Mouse (Mus musculus) E14TG2a.4 (cell line): Measurements from ENCODE around the gene Tmigd1.

Source experiments
- CTCF ChIP-seq: conservative IDR thresholded peaks from 2 replicates; pipeline ENCODE4 v1.5.1; 2014; ENCODE audit warnings: low read length
- NANOG ChIP-seq: IDR thresholded peaks from 2 replicates; pipeline ENCODE4 v1.6.1; 2014; ENCODE audit warnings: borderline replicate concordance, low read length, mixed read lengths
- POU5F1 ChIP-seq: IDR thresholded peaks from 2 replicates; pipeline ENCODE4 v1.6.1; 2014; ENCODE audit warnings: low read length, borderline replicate concordance

DNA sequence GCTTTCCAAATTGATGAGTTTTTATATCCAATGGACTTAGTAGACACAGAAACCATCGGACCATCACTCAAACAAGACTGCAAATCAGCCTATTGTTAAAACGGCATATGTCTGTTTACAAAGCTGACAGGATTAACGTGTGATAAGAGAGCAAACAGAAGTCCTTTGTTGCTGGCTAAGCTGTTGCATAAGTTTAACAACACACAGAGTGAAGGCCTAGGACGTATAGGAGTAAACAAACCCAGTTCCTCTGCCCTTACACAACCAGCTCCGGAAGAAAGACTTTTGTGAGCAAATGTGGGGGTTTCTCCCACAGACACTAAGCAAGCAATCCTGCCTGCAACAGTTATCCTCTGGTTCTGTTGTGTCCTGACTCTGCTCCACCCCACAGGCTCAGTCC lies 17.5 kb upstream of the Tmigd1 start:
- no peak for TF ChIP-seq CTCF
- TF ChIP-seq NANOG: no peak
- TF ChIP-seq POU5F1: no peak
